Mouse (Mus musculus) CH12.LX (cell line): ENCODE measurements at regions not wholly inside any gene's neighbourhood (a gene's known extent, or its start where the extent isn't known, plus 50 kb on each side); places are given as distances from the start of the nearest gene placed in this dataset.

Source experiments
- DNase-seq: peaks from one replicate; pipeline ENCODE4 v3.0.0-alpha.2; 2013; ENCODE audit errors: extremely low read depth
- H3K27ac ChIP-seq: 2 replicates; pipeline ENCODE4 v1.5.1; 2012; ENCODE audit warnings: low read depth, mild to moderate bottlenecking, control low read depth, moderate library complexity; ENCODE audit not compliant: insufficient read depth
- H3K27me3 ChIP-seq: replicated peaks from 2 replicates; pipeline ENCODE3; 2012; ENCODE audit warnings: inconsistent platforms
- H3K36me3 ChIP-seq, 2 experiments: replicated peaks in 1 of 2; 2 replicates each; pipeline versions ENCODE3 to v1.6.1; 2012; ENCODE audit warnings: inconsistent platforms in 1 of 2, low read length in 1 of 2, mild to moderate bottlenecking in 1 of 2, mixed read lengths in 1 of 2, moderate library complexity in 1 of 2; ENCODE audit not compliant: control insufficient read depth in 1 of 2, insufficient read depth in 1 of 2
- H3K4me1 ChIP-seq, 2 experiments: 2 replicates each; pipeline ENCODE4 v1.6.1; 2012; ENCODE audit warnings: inconsistent platforms in 1 of 2, moderate library complexity in 1 of 2; ENCODE audit not compliant: insufficient read depth in 2 of 2, control insufficient read depth in 1 of 2
- H3K4me2 ChIP-seq: 2 replicates; pipeline ENCODE4 v1.6.1; 2012; ENCODE audit warnings: low read depth, mild to moderate bottlenecking, control low read depth; ENCODE audit not compliant: poor library complexity, insufficient read depth, severe bottlenecking
- H3K4me3 ChIP-seq, 3 experiments: fragments of 150-350 bp in 1 of 3; sonication (generic) in 1 of 3; replicated peaks in 1 of 3; 2 replicates each; pipeline versions ENCODE3 to v1.5.1; 2011 to 2012; ENCODE audit warnings: low read depth in 2 of 3, low read length in 2 of 3, mild to moderate bottlenecking in 2 of 3, moderate library complexity in 2 of 3, control low read depth in 1 of 3, improper control_type of control experiment in 1 of 3, inconsistent platforms in 1 of 3, mixed read lengths in 1 of 3; ENCODE audit not compliant: poor library complexity in 1 of 3
- H3K79me2 ChIP-seq: replicated peaks from 2 replicates; pipeline ENCODE4 v1.6.1; 2012; ENCODE audit warnings: mild to moderate bottlenecking, moderate library complexity; ENCODE audit not compliant: control insufficient read depth, poor library complexity, insufficient read depth, severe bottlenecking; ENCODE audit errors: extremely low read depth
- H3K9ac ChIP-seq: 2 replicates; pipeline ENCODE4 v1.6.1; 2012; ENCODE audit warnings: low read depth, mild to moderate bottlenecking, control low read depth, moderate library complexity; ENCODE audit not compliant: insufficient read depth
- H3K9me3 ChIP-seq: replicated peaks from 2 replicates; pipeline ENCODE3; 2012; ENCODE audit warnings: low read length, inconsistent platforms, mixed read lengths
- BHLHE40 ChIP-seq: IDR thresholded peaks from 2 replicates; pipeline ENCODE4 v1.6.1; 2011; ENCODE audit warnings: mild to moderate bottlenecking, low read depth, low read length, improper control_type of control experiment
- CHD1 ChIP-seq: IDR thresholded peaks from 2 replicates; pipeline ENCODE4 v1.6.1; 2012; ENCODE audit warnings: low read depth, low read length, improper control_type of control experiment, inconsistent platforms
- CHD2 ChIP-seq: IDR thresholded peaks from 2 replicates; pipeline ENCODE4 v1.6.1; 2011; ENCODE audit warnings: low read length, improper control_type of control experiment
- CTCF ChIP-seq, 2 experiments: IDR thresholded peaks in 1 of 2; conservative IDR thresholded peaks in 1 of 2; 2 replicates each; pipeline ENCODE4 v1.5.1; 2011 to 2012; ENCODE audit warnings: low read depth in 2 of 2, low read length in 2 of 2, improper control_type of control experiment in 1 of 2, inconsistent platforms in 1 of 2, mild to moderate bottlenecking in 1 of 2, moderate library complexity in 1 of 2
- E2F4 ChIP-seq: IDR thresholded peaks from 2 replicates; pipeline ENCODE4 v1.6.1; 2011; ENCODE audit warnings: low read depth, low read length, improper control_type of control experiment; ENCODE audit not compliant: insufficient replicate concordance
- ELF1 ChIP-seq: IDR thresholded peaks from 2 replicates; pipeline ENCODE4 v1.6.1; 2014; ENCODE audit warnings: low read depth, mild to moderate bottlenecking, inconsistent platforms, low read length, improper control_type of control experiment
- EP300 ChIP-seq: IDR thresholded peaks from 2 replicates; pipeline ENCODE4 v1.6.1; 2011; ENCODE audit warnings: low read length, improper control_type of control experiment
- ETS1 ChIP-seq: conservative IDR thresholded peaks from 2 replicates; pipeline ENCODE4 v1.6.1; 2012; ENCODE audit warnings: low read depth, mild to moderate bottlenecking, inconsistent platforms, low read length, improper control_type of control experiment, moderate library complexity
- GABPA ChIP-seq: IDR thresholded peaks from 2 replicates; pipeline ENCODE4 v1.6.1; 2012; ENCODE audit warnings: low read depth, low read length, improper control_type of control experiment, inconsistent platforms; ENCODE audit not compliant: insufficient replicate concordance
- HCFC1 ChIP-seq: IDR thresholded peaks from 2 replicates; pipeline ENCODE4 v1.6.1; 2012; ENCODE audit warnings: low read depth, mild to moderate bottlenecking, inconsistent platforms, low read length, improper control_type of control experiment
- IRF4 ChIP-seq: IDR thresholded peaks from 2 replicates; pipeline ENCODE4 v1.6.1; 2014; ENCODE audit warnings: low read depth, mild to moderate bottlenecking, inconsistent platforms, low read length, improper control_type of control experiment
- JUN ChIP-seq: IDR thresholded peaks from 2 replicates; pipeline ENCODE4 v1.6.1; 2011; ENCODE audit warnings: low read depth, mild to moderate bottlenecking, low read length, improper control_type of control experiment, moderate library complexity; ENCODE audit not compliant: insufficient read depth
- JUND ChIP-seq: conservative IDR thresholded peaks from 2 replicates; pipeline ENCODE4 v1.6.1; 2011; ENCODE audit warnings: low read depth, low read length, improper control_type of control experiment
- KAT2A ChIP-seq: IDR thresholded peaks from 2 replicates; pipeline ENCODE4 v1.6.1; 2012; ENCODE audit warnings: low read length, improper control_type of control experiment, inconsistent platforms; ENCODE audit not compliant: insufficient replicate concordance
- MAFK ChIP-seq: IDR thresholded peaks from 2 replicates; pipeline ENCODE4 v1.6.1; 2011; ENCODE audit warnings: low read length, improper control_type of control experiment; ENCODE audit not compliant: insufficient replicate concordance
- MAX ChIP-seq: IDR thresholded peaks from 2 replicates; pipeline ENCODE4 v1.6.1; 2011; ENCODE audit warnings: low read length, improper control_type of control experiment
- MAZ ChIP-seq: IDR thresholded peaks from 2 replicates; pipeline ENCODE4 v1.6.1; 2012; ENCODE audit warnings: low read depth, mild to moderate bottlenecking, inconsistent platforms, low read length, improper control_type of control experiment, moderate library complexity
- MEF2A ChIP-seq: IDR thresholded peaks from 2 replicates; pipeline ENCODE4 v1.6.1; 2014; ENCODE audit warnings: low read depth, mild to moderate bottlenecking, inconsistent platforms, low read length, improper control_type of control experiment, borderline replicate concordance
- MXI1 ChIP-seq: IDR thresholded peaks from 2 replicates; pipeline ENCODE4 v1.6.1; 2011; ENCODE audit warnings: mild to moderate bottlenecking, low read depth, low read length, improper control_type of control experiment
- MYC ChIP-seq: IDR thresholded peaks from 2 replicates; pipeline ENCODE4 v1.6.1; 2011; ENCODE audit warnings: low read depth, mild to moderate bottlenecking, improper control_type of control experiment, low read length
- NELFE ChIP-seq: IDR thresholded peaks from 2 replicates; pipeline ENCODE4 v1.6.1; 2011; ENCODE audit warnings: low read depth, low read length, improper control_type of control experiment
- NRF1 ChIP-seq: IDR thresholded peaks from 2 replicates; pipeline ENCODE4 v1.6.1; 2014; ENCODE audit warnings: low read depth, mild to moderate bottlenecking, inconsistent platforms, low read length, improper control_type of control experiment, moderate library complexity
- PAX5 ChIP-seq: IDR thresholded peaks from 2 replicates; pipeline ENCODE4 v1.6.1; 2012; ENCODE audit warnings: low read length, inconsistent platforms, mixed read lengths
- POLR2A ChIP-seq: IDR thresholded peaks from 2 replicates; pipeline ENCODE4 v1.6.1; 2011; ENCODE audit warnings: low read depth, mild to moderate bottlenecking, improper control_type of control experiment, low read length
- POLR2AphosphoS2 ChIP-seq: IDR thresholded peaks from 2 replicates; pipeline ENCODE4 v1.6.1; 2011; ENCODE audit warnings: low read depth, low read length, improper control_type of control experiment
- RAD21 ChIP-seq: IDR thresholded peaks from 2 replicates; pipeline ENCODE4 v1.6.1; 2011; ENCODE audit warnings: low read depth, mild to moderate bottlenecking, low read length, improper control_type of control experiment, moderate library complexity
- RCOR1 ChIP-seq: conservative IDR thresholded peaks from 2 replicates; pipeline ENCODE4 v1.6.1; 2012; ENCODE audit warnings: low read depth, mild to moderate bottlenecking, inconsistent platforms, low read length, improper control_type of control experiment
- SIN3A ChIP-seq: IDR thresholded peaks from 2 replicates; pipeline ENCODE4 v1.6.1; 2012; ENCODE audit warnings: low read length, improper control_type of control experiment, inconsistent platforms
- SMC3 ChIP-seq: IDR thresholded peaks from 2 replicates; pipeline ENCODE4 v1.6.1; 2011; ENCODE audit warnings: low read depth, low read length, improper control_type of control experiment
- TBP ChIP-seq: conservative IDR thresholded peaks from 2 replicates; pipeline ENCODE4 v1.6.1; 2011; ENCODE audit warnings: low read depth, low read length, improper control_type of control experiment
- TCF12 ChIP-seq: IDR thresholded peaks from 2 replicates; pipeline ENCODE4 v1.6.1; 2014; ENCODE audit warnings: low read depth, mild to moderate bottlenecking, inconsistent platforms, low read length, improper control_type of control experiment
- UBTF ChIP-seq: IDR thresholded peaks from 2 replicates; pipeline ENCODE4 v1.6.1; 2012; ENCODE audit warnings: low read depth, mild to moderate bottlenecking, inconsistent platforms, low read length, improper control_type of control experiment, moderate library complexity
- USF1 ChIP-seq: IDR thresholded peaks from 2 replicates; pipeline ENCODE4 v1.6.1; 2014; ENCODE audit warnings: low read depth, mild to moderate bottlenecking, inconsistent platforms, low read length, improper control_type of control experiment
- USF2 ChIP-seq: conservative IDR thresholded peaks from 2 replicates; pipeline ENCODE4 v1.6.1; 2011; ENCODE audit warnings: low read depth, low read length, improper control_type of control experiment
- ZC3H11A ChIP-seq: IDR thresholded peaks from 2 replicates; pipeline ENCODE4 v1.6.1; 2012; ENCODE audit warnings: low read depth, mild to moderate bottlenecking, inconsistent platforms, low read length, improper control_type of control experiment
- ZKSCAN1 ChIP-seq: IDR thresholded peaks from 2 replicates; pipeline ENCODE4 v1.6.1; 2012; ENCODE audit warnings: low read depth, inconsistent platforms, low read length, improper control_type of control experiment, borderline replicate concordance
- ZMIZ1 ChIP-seq: IDR thresholded peaks from 2 replicates; pipeline ENCODE4 v1.6.1; 2012; ENCODE audit warnings: low read depth, mild to moderate bottlenecking, inconsistent platforms, low read length, improper control_type of control experiment
- ZNF384 ChIP-seq: IDR thresholded peaks from 2 replicates; pipeline ENCODE4 v1.6.1; 2012; ENCODE audit warnings: low read depth, low read length, improper control_type of control experiment, inconsistent platforms
- dilution Hi-C: fragments of 300-500 bp; cut with MboI; formaldehyde crosslinking; loops from 2 replicates; pipeline ENCODE4 v1.14.3; 2020; ENCODE audit warnings: low sequenced_read_pairs; ENCODE audit not compliant: extremely low pct_unique_long_range_greater_than_20kb, extremely low pct_ligation_motif_present
- in situ Hi-C: fragments of 300-500 bp; cut with MboI; formaldehyde crosslinking; loops from 3 replicates; pipeline ENCODE4 v1.14.3; 2019; ENCODE audit warnings: low sequenced_read_pairs, low pct_ligation_motif_present, low pct_unique_long_range_greater_than_20kb, mixed read lengths

- Histone ChIP-seq H3K27me3 (no peaks in the 10 kb centered on the region), H3K36me3 (no peaks in the 10 kb centered on the region), H3K9ac (no peak overlapping the region), H3K9me3 (no peaks in the 10 kb centered on the region), H3K27ac (no peak overlapping the region), H3K79me2 (no peaks in the 10 kb centered on the region), H3K4me2 (peak overlapping the region; percentile 44), H3K4me3 (peak overlapping the region in 1 of 3 experiments; percentile 30), H3K4me1 (peaks cover 4 to 26% of the 10 kb centered on the region in 2 experiments; a peak in 2 of 4 replicates)
- no peak for TF ChIP-seq KAT2A
- TF ChIP-seq MAZ: no peak
- TF ChIP-seq USF1: no peak
- TF ChIP-seq MEF2A: no peak
- TF ChIP-seq POLR2A: 0 out of 2 replicates have a peak, but pooled peaks have one; percentile 23
- peak; percentile 14; the same call in 1 of the 2 replicates for TF ChIP-seq HCFC1
- peak; percentile 63 for TF ChIP-seq NRF1
- TF ChIP-seq ZC3H11A: no peak
- TF ChIP-seq MXI1: peak; percentile 40; the same call in 1 of the 2 replicates
- TF ChIP-seq USF2: no peak
- peak; percentile 45 for TF ChIP-seq MAX
- peak; percentile 37; the same call in 1 of the 2 replicates for TF ChIP-seq TCF12
- TF ChIP-seq ELF1: peak; percentile 58
- TF ChIP-seq POLR2AphosphoS2: no peak
- no peak for TF ChIP-seq TBP
- no peak for TF ChIP-seq BHLHE40
- TF ChIP-seq EP300: no peak; the same call in 1 of the 2 replicates
- no peak for TF ChIP-seq CTCF (conservative IDR thresholded peaks at IDR 0.05 in 1 of 2, IDR thresholded peaks at IDR 0.05 in 1 of 2; ENCODE audit: low read depth in 2 of 2, low read length in 2 of 2)
- TF ChIP-seq ZKSCAN1: no peak
- 0 out of 2 replicates have a peak, but pooled peaks have one; percentile 57 for TF ChIP-seq SIN3A
- TF ChIP-seq SMC3: no peak
- TF ChIP-seq JUN: peak; percentile 26; the same call in 1 of the 2 replicates
- TF ChIP-seq CHD2: no peak
- TF ChIP-seq MAFK: no peak
- TF ChIP-seq E2F4: no peak
- 0 out of 2 replicates have a peak, but pooled peaks have one; percentile 10 for TF ChIP-seq JUND
- TF ChIP-seq GABPA: no peak
- no peak; the same call in 1 of the 2 replicates for TF ChIP-seq RAD21
- TF ChIP-seq IRF4: peak; percentile 69
- no peak for TF ChIP-seq PAX5
- 0 out of 2 replicates have a peak, but pooled peaks have one; percentile 28 for TF ChIP-seq RCOR1
- TF ChIP-seq ETS1: no peak
- no peak for TF ChIP-seq CHD1
- TF ChIP-seq ZNF384: no peak
- TF ChIP-seq ZMIZ1: no peak
- 0 out of 2 replicates have a peak, but pooled peaks have one; percentile 21 for TF ChIP-seq MYC
- 0 out of 2 replicates have a peak, but pooled peaks have one; percentile 41 for TF ChIP-seq NELFE
- no peak for TF ChIP-seq UBTF
- in situ Hi-C loops: loop anchor here (25.0 kb wide), 1 partner anchor 115 kb away; no protein-coding TSS in a partner anchor
- dilution Hi-C loops: no loop called here
- DNase-seq: peak; percentile 61
Measured at GRCm38 (mm10) chr12:117447223-117447622, 69.1 kb upstream of the Rapgef5 start.
